Mouse (Mus musculus) heart, postnatal 0 days (tissue): ENCODE results near the gene Bbs9.

Experiments used
- CTCF ChIP-seq: IDR thresholded peaks from 2 replicates; pipeline ENCODE4 v1.5.1; 2016; ENCODE audit warnings: antibody characterized with exemption, control low read depth, low read depth
- EP300 ChIP-seq: IDR thresholded peaks from 2 replicates; pipeline ENCODE4 v1.6.1; 2016; ENCODE audit warnings: antibody characterized with exemption, low read depth

GRCm38 (mm10) chr9:22640683-22641431 lies 165.3 kb downstream of the Bbs9 start:
- TF ChIP-seq EP300 (no peak), CTCF (no peak)
